Mouse (Mus musculus) adrenal gland, postnatal 4 days (tissue): Measurements from ENCODE around the gene Gm4307. TPM values are rescaled to one million over a fixed set of nuclear protein-coding genes. Genes with fewer than 3 reads are reported as not detected.
"Not testable (repeated sequence)": the region's sequence is repeated elsewhere in the genome, so short reads cannot be mapped to it uniquely, and the experiment has no call there.

Source experiments
- DNase-seq, 2 experiments: peaks; one replicate each; pipeline ENCODE4 v3.0.0; 2021 to 2022; ENCODE audit warnings: low spot score in 2 of 2, mixed read lengths in 2 of 2
- long read RNA-seq, 2 experiments: library from polyadenylated mRNA; stranded (forward); transcript quantifications; one replicate each; pipeline ENCODE4 v2.0.0; 2021
- total RNA-seq, 2 experiments: library from RNA; stranded (reverse); gene quantifications; 2 replicates each; pipeline ENCODE4 v1.2.3; 2021

Gene Gm4307
- not detected for total RNA-seq
- long read RNA-seq, experiment 1, result 0 reads
- long read RNA-seq, experiment 2, result 0 reads

- DNase-seq, result not testable (repeated sequence)
Measured at GRCm38 (mm10) chr10:100361038-100361437, at the start of gene Gm4307. Gene Gm4307, plus strand, starts transcription at chr10:100361338.

- DNase-seq, result not testable (repeated sequence)
Measured at GRCm38 (mm10) chr10:100335376-100335775, 25.8 kb upstream of the Gm4307 start, which contains the start of gene Gm4301. Gene Gm4301, plus strand, starts transcription at chr10:100335676.

GRCm38 (mm10) chr10:100340536-100340935 is 20.6 kb upstream of the Gm4307 start, which contains the start of gene Gm4302:
Gene Gm4302, plus strand, starts transcription at chr10:100340836.
- not testable (repeated sequence) for DNase-seq

- not testable (repeated sequence) for DNase-seq
Measured at GRCm38 (mm10) chr10:100345672-100346071, 15.5 kb upstream of the Gm4307 start, which contains the start of gene Gm4303. Gene Gm4303, plus strand, starts transcription at chr10:100345972.

- DNase-seq, result not testable (repeated sequence)
Measured at GRCm38 (mm10) chr10:100350793-100351192, 10.3 kb upstream of the Gm4307 start, which contains the start of gene Gm4305. Gene Gm4305, plus strand, starts transcription at chr10:100351093.

- DNase-seq, result peak; percentile 4 to 5
Measured at GRCm38 (mm10) chr10:100356841-100357240, 4.3 kb upstream of the Gm4307 start.

GRCm38 (mm10) chr10:100382460-100382859 is 21.3 kb downstream of the Gm4307 start, which contains the start of gene Gm4312:
Gene Gm4312, minus strand, starts transcription at chr10:100382560.
- DNase-seq, result not testable (repeated sequence)

- DNase-seq, result not testable (repeated sequence)
Measured at GRCm38 (mm10) chr10:100402301-100402700, 41.2 kb downstream of the Gm4307 start.

Other genes starting within 250 kb of the Gm4307 start
- not detected for gene Gm4301, start 25.7 kb upstream of the Gm4307 start, total RNA-seq
- gene Gm4302, start 20.5 kb upstream of the Gm4307 start, total RNA-seq, result not detected
- gene Gm4303, start 15.4 kb upstream of the Gm4307 start, total RNA-seq, result not detected
- not detected for gene Gm4305, start 10.2 kb upstream of the Gm4307 start, total RNA-seq
- gene Gm4312, start 21.2 kb downstream of the Gm4307 start, total RNA-seq, result not detected
- 10 to 100 TPM; 24.8 to 25.4 TPM for gene Tmtc3, start 126.0 kb downstream of the Gm4307 start, total RNA-seq
- 10 to 100 TPM in 1 of 2 experiments, 1 to 10 TPM in 1; 9.1 to 12.2 TPM for gene Cep290, start 126.2 kb downstream of the Gm4307 start, total RNA-seq
- gene 4930430F08Rik, start 229.1 kb downstream of the Gm4307 start, total RNA-seq, result 10 to 100 TPM in 1 of 2 experiments, 1 to 10 TPM in 1; 10.0 to 12.4 TPM
- not detected for gene 1700017N19Rik, start 229.1 kb downstream of the Gm4307 start, total RNA-seq